Mouse (Mus musculus) midbrain, embryonic 13.5 days (tissue): Measurements from ENCODE around the gene Tm7sf2. TPM values are rescaled to one million over a fixed set of nuclear protein-coding genes. Genes with fewer than 3 reads are reported as not detected.

Experiments
- ATAC-seq: fragments of 200-750 bp; cut with Nextera tagmentation; 2 replicates; pipeline ENCODE4 v1.8.0; 2017; ENCODE audit warnings: mild to moderate bottlenecking, moderate TSS enrichment, moderate library complexity
- H3K27ac ChIP-seq: fragments of 300-500 bp; sonication (generic); 2 replicates; pipeline ENCODE4 v1.5.1; 2015; ENCODE audit warnings: inconsistent platforms, mild to moderate bottlenecking, moderate library complexity
- H3K27me3 ChIP-seq: fragments of 300-500 bp; sonication (generic); 2 replicates; pipeline ENCODE4 v1.6.1; 2015; ENCODE audit warnings: mild to moderate bottlenecking, inconsistent platforms
- H3K36me3 ChIP-seq: fragments of 300-500 bp; sonication (generic); 2 replicates; pipeline ENCODE4 v1.6.1; 2015; ENCODE audit warnings: mild to moderate bottlenecking, inconsistent platforms
- H3K4me1 ChIP-seq: fragments of 300-500 bp; sonication (generic); replicated peaks from 2 replicates; pipeline ENCODE4 v1.6.1; 2015; ENCODE audit warnings: inconsistent platforms
- H3K4me2 ChIP-seq: fragments of 300-500 bp; sonication (generic); replicated peaks from 2 replicates; pipeline ENCODE4 v1.6.1; 2015; ENCODE audit warnings: moderate library complexity, mild to moderate bottlenecking, inconsistent platforms
- H3K4me3 ChIP-seq: fragments of 300-500 bp; sonication (generic); replicated peaks from 2 replicates; pipeline ENCODE4 v1.5.1; 2015; ENCODE audit warnings: mild to moderate bottlenecking, inconsistent platforms
- H3K9ac ChIP-seq: fragments of 300-500 bp; sonication (generic); replicated peaks from 2 replicates; pipeline ENCODE4 v1.6.1; 2015; ENCODE audit warnings: mild to moderate bottlenecking, inconsistent platforms
- H3K9me3 ChIP-seq: fragments of 300-500 bp; sonication (generic); 2 replicates; pipeline ENCODE4 v1.6.1; 2016; ENCODE audit warnings: mild to moderate bottlenecking, inconsistent platforms
- WGBS: fragments of 180-500 bp; shearing (Covaris S2); methylation state at CpG from one replicate; pipeline ENCODE4 v1.1.7; 2015; 5-methylcytosine and 5-hydroxymethylcytosine counted together
- polyA plus RNA-seq: library from polyadenylated mRNA; unstranded; fragments of >200 nt; fragmentation: Nextera tagmentation; extraction: Ambion mirVana; gene quantifications from 2 replicates; pipeline ENCODE4 v1.2.1, GENCODE M21; 2015

Tm7sf2 gene
- 44.1 and 45.9 TPM in 2 replicates for polyA plus RNA-seq

DNA sequence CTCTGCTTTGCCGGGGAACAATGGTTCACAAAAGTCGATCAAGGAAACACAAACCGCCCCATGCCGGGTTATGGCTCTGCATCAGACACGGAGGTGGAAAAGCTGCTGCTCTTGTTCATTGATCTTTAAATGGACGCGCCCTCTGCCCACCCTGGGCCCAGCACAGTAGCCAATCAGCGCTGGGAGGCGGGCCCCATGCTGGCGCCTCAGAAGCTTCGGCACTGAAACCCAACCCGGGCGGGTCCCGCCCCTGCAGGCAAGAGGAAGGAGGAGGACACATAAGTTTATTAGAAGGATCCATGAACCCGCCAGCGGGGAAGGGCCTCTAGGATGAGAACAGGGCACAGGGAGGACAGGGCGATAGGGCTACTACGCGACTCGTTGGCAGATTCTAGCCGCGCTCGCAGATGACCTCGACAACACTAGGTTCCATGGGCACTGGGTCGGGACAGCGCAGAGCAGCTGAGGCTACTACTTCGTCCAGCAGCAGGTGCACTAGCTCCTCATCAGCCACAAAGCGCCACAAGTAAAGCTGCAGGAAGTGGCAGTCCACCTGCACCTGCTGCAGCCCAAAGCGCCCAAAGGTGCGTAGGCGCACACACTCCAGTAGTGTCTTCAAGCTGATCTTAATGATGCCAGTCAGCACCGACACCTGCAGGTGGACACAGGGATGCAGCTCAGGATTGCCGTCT lies at the start of gene Tm7sf2:
Gene Tm7sf2 (minus strand): TSS at position 650 of the 692 bp plus-strand sequence.
- Histone ChIP-seq H3K9me3 (no peaks in the 10 kb centered on the region), H3K36me3 (peaks cover 33% of the 10 kb centered on the region), H3K4me1 (peaks cover 41% of the 10 kb centered on the region), H3K4me3 (peak within 1 kb of the TSS; percentile 62), H3K27ac (peak within 1 kb of the TSS; percentile 93), H3K9ac (peak within 1 kb of the TSS; percentile 84), H3K4me2 (peak within 1 kb of the TSS; percentile 93), H3K27me3 (no peaks in the 10 kb centered on the region)
- 8% methylated on average over 33 of the region's 33 CpGs for WGBS
- peak; percentile 92 for ATAC-seq

DNA sequence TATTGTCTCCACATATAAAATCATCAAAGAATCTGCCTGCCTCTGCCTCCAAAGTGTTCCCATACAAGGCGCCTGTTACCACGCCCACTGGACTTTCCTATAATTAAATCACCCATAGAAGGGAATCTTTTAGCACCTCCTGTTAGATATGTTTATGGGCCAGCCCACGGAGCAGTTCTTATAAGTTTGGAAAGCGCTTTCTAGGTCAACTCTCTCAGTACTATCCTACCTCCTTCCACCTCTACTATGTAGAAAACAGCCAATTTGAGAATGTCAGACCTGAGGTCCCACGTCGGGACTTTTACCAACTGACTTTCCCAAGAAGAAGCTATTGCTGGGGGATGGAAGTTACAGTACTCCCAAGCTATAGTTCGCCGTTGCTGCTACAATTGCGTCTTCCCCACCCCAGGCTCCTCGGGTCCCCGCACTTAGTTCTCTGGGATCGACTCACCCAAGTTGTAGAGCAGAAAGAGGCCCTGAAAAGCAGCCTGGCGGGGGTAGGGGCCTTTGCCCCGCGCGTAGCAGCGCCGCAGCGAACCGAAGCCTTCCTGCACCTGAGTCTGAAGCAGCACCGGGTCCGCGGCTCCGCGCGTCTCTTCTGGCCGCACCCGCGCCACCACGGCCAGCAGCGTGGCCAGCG lies 49.3 kb upstream of the Tm7sf2 start:
- WGBS = 5% methylated on average over 32 of the region's 32 CpGs
- Histone ChIP-seq H3K27ac (peak overlapping the region; percentile 93), H3K36me3 (peaks cover 47% of the 10 kb centered on the region), H3K27me3 (no peaks in the 10 kb centered on the region), H3K4me2 (peak overlapping the region; percentile 89), H3K4me3 (peak overlapping the region; percentile 85), H3K4me1 (peaks cover 32% of the 10 kb centered on the region), H3K9me3 (no peaks in the 10 kb centered on the region), H3K9ac (peak overlapping the region; percentile 92)
- ATAC-seq = no peak

DNA sequence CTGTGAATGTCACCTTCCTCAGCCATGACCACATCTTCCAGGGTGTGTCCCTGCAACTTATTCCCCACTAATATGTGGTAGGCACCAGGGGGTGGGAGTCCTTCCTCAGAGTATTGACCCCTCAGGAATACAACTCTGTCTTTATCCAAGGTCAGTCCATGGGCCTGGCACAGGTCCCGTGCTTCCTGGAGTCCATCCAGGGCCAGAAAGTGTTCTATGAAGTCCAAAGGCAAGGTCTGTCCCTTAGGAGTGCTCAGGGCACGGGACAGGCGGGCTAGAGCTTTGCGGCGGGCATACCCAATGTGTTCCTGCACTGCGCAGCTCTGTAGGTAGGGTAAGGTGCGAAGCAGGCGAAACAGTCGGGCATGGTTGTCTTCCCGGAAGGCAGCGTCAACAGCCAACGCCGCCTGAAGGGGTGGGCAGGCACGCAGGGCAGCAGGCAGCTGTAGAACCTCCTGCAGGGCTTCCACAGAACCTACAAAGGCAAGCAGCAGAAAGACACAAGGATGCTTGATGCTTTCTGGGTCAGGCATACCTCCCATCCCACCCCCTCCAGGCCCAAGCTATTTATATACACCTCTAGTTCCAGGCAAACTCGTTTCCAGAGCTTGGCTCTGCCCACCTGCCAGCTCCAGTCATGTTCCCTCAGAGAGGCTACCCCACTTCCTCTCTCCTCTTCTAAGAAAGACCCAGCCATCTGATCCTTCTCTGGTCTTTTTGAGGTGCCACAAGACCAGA lies 48.1 kb upstream of the Tm7sf2 start:
- Histone ChIP-seq H3K27ac (no peak overlapping the region), H3K9me3 (no peaks in the 10 kb centered on the region), H3K9ac (peak overlapping the region; percentile 53), H3K27me3 (no peaks in the 10 kb centered on the region), H3K4me3 (peak overlapping the region; percentile 85), H3K4me2 (peak overlapping the region; percentile 89; the same call in 1 of the 2 replicates), H3K36me3 (peaks cover 47% of the 10 kb centered on the region), H3K4me1 (peaks cover 32% of the 10 kb centered on the region)
- no peak for ATAC-seq
- WGBS = 92% methylated on average over 15 of the region's 15 CpGs

DNA sequence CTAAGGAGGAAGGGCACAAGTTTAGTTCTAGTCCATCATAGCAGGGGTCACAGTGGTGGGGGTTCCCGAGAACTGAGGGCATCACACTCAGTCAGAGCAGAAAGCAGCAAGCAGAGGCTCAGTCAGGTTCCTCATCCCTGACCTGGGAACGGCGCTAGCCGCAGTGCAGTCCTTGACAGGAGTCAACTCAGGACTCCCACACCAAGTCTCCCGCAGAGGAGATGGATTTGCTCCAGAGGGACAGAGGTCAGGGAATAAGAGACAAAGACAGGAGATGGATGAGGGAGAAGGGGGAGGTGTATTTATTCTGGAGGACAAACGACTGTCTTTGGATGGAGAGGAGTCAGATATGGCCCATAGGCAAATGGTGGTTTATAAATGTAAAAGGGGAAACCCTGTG lies 44.9 kb upstream of the Tm7sf2 start:
- Histone ChIP-seq H3K27me3 (no peaks in the 10 kb centered on the region), H3K4me2 (no peak overlapping the region), H3K9ac (no peak overlapping the region), H3K36me3 (peaks cover 42% of the 10 kb centered on the region), H3K27ac (no peak overlapping the region), H3K9me3 (no peaks in the 10 kb centered on the region), H3K4me3 (no peak overlapping the region), H3K4me1 (peaks cover 17% of the 10 kb centered on the region)
- 73% methylated on average over 6 of the region's 6 CpGs for WGBS
- no peak for ATAC-seq

DNA sequence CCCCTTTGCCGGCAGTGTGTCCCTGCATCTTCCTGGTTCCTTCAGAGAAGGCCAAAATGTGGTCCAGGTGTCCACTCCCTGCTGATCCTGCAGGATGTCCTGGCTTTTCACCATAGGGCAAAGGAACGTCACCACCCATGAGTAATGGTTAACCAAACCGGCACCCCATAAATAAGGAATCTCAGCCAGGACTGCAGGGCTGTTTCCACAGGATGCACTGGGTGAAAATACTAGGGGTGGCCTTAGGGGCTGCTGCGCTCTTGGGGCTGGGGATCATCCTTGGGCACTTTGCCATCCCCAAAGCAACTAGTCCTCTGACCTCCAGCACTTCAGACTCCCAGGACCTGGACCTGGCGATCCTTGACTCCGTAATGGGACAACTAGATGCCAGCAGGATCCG lies 37.4 kb upstream of the Tm7sf2 start, which contains the start of gene Naaladl1:
Gene Naaladl1 (plus strand): TSS at position 197 of the 400 bp plus-strand sequence.
- ATAC-seq = no peak
- no peak within 1 kb of the TSS for H3K4me2 ChIP-seq
- no peak within 1 kb of the TSS for H3K4me3 ChIP-seq
- H3K27me3 ChIP-seq = no peaks in the 10 kb centered on the region
- 0 out of 2 replicates have a peak within 1 kb of the TSS, but pooled peaks have one; percentile 1 for H3K9ac ChIP-seq
- no peaks in the 10 kb centered on the region for H3K9me3 ChIP-seq
- no peaks in the 10 kb centered on the region for H3K36me3 ChIP-seq
- H3K27ac ChIP-seq = no peak within 1 kb of the TSS
- WGBS = 89% methylated on average over 7 of the region's 7 CpGs
- H3K4me1 ChIP-seq = no peaks in the 10 kb centered on the region

DNA sequence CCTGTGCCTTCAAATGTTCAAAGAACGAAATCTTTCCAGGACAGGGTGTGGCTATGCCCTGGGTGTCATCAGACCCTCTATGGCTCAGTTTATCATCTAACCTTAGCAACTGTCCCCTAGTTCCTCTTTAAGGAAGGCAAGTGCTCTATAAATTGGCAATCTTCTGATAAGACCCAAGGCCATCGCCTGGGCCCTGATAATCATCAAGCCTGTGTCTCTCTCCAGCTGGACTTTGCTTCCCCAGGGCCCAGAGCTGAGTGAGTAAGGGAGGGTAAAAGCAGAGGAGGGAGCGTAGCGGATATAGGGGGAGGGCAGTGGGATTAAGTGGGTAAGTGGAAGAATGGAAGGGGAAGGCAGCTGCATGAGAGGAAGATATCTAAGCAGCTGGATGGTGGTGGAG lies 36.3 kb upstream of the Tm7sf2 start:
- H3K4me1 ChIP-seq = no peaks in the 10 kb centered on the region
- 75% methylated on average over 4 of the region's 4 CpGs for WGBS
- no peaks in the 10 kb centered on the region for H3K9me3 ChIP-seq
- no peak overlapping the region for H3K4me2 ChIP-seq
- H3K4me3 ChIP-seq = no peak overlapping the region
- no peak overlapping the region for H3K27ac ChIP-seq
- no peak for ATAC-seq
- 0 out of 2 replicates have a peak overlapping the region, but pooled peaks have one; percentile 1 for H3K9ac ChIP-seq
- no peaks in the 10 kb centered on the region for H3K36me3 ChIP-seq
- H3K27me3 ChIP-seq = no peaks in the 10 kb centered on the region

DNA sequence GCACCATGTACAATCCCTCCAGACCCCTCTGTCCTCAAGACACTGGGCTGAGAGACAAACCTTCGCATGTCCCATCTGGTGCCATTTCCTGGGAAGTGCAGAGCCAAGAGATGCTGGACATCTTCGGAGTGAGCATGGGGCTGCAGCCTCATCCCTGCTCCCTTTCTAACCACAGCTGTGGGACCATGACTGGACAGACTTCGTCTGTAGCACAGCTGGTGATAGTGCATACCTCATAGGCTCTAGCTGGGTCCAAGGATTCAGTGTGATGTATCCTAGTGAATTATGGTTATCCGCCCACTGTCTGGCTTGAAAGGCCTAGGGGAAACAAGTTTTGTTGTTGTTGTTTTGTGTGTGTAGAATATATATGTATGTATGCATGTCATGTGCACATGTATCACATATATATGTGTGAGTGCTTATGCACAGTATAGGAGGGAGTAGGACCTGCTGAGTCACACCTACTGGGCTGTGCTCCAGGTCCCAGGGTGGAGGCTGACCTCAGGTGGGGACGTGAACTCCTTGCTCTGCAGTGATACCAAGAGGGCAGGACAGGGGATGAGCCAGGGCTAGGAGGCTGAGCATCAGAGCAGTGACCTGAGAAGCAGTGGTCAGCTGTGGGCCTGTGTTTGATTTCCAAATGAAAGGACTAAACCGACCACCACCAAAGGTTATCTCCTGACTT lies 34.1 kb upstream of the Tm7sf2 start:
- Histone ChIP-seq H3K4me3 (no peak overlapping the region), H3K4me2 (no peak overlapping the region), H3K9me3 (no peaks in the 10 kb centered on the region), H3K36me3 (no peaks in the 10 kb centered on the region; the same call in 1 of the 2 replicates), H3K27me3 (no peaks in the 10 kb centered on the region), H3K9ac (no peak overlapping the region), H3K4me1 (no peaks in the 10 kb centered on the region), H3K27ac (no peak overlapping the region)
- 81% methylated on average over 6 of the region's 6 CpGs for WGBS
- no peak for ATAC-seq

DNA sequence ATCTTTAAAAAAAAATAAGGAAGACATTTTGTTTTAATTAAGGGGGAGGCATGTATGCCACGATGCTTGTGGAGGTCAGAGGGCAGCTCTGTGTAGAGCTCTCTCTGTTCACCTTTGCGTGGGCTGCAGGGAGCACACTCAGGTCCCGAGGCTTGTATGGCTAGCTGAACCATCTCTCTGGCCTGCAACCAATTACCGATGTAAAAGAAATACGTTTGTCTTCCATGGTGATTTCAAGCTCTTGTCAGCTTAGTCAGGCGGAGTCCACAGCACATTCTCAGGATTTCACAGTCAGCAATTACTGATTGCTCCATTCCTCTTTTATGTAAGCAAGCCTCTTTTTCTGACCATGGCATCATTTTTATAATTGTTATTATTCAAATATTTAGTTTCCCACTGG lies 33.0 kb upstream of the Tm7sf2 start:
- no peaks in the 10 kb centered on the region for H3K9me3 ChIP-seq
- no peak overlapping the region for H3K27ac ChIP-seq
- ATAC-seq = no peak
- no peak overlapping the region for H3K4me3 ChIP-seq
- no peak overlapping the region for H3K4me2 ChIP-seq
- no peak overlapping the region for H3K9ac ChIP-seq
- H3K27me3 ChIP-seq = no peaks in the 10 kb centered on the region
- no peaks in the 10 kb centered on the region; the same call in 1 of the 2 replicates for H3K36me3 ChIP-seq
- 73% methylated on average over 6 of the region's 6 CpGs for WGBS
- no peaks in the 10 kb centered on the region for H3K4me1 ChIP-seq

DNA sequence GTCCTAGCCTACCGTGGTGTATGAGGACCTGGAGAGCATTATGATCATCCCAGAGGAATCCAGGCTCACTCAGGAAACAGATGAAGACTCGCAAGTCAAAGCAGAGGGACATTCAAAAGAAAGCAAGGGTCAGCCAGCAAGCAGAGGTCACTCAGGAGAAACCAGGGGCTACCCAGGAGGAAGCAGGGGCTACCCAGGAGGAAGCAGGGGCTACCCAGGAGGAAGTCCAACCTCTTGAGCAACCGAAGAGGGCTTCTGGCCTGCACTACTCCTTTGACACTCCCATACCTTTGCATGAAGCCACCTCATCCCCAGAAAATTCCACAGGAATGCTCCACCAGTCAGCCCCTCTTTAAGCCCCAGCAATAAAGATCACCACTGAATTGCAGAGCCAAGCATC lies 29.7 kb upstream of the Tm7sf2 start:
- 92% methylated on average over 3 of the region's 3 CpGs for WGBS
- no peaks in the 10 kb centered on the region for H3K9me3 ChIP-seq
- no peak overlapping the region for H3K4me3 ChIP-seq
- no peaks in the 10 kb centered on the region for H3K4me1 ChIP-seq
- no peak overlapping the region for H3K9ac ChIP-seq
- H3K4me2 ChIP-seq = no peak overlapping the region
- peaks cover 5% of the 10 kb centered on the region for H3K36me3 ChIP-seq
- H3K27me3 ChIP-seq = no peaks in the 10 kb centered on the region
- no peak for ATAC-seq
- H3K27ac ChIP-seq = no peak overlapping the region

DNA sequence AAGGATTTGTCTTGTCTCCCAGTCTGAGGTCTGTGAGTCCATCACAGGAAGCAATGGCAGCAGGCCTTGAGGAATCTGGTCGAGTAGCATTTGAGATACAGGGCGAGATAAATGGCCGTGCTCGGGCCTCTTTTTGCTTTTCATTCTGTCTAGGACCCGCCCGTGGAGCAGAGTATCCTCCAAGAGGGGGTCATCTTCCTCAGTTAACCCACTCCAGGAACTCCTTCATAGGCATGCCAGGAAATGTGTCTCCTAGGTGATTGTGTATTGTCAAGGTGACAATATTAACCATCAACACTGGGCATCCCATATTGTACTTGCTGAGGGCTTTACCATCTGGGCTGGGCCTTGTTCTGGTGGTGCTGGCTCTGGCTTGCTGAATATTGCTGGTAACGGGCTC lies 25.9 kb upstream of the Tm7sf2 start, which contains the start of gene AC131692.1:
Gene AC131692.1 (plus strand): TSS at position 301 of the 400 bp plus-strand sequence.
- Histone ChIP-seq H3K36me3 (peaks cover 24% of the 10 kb centered on the region), H3K4me1 (no peaks in the 10 kb centered on the region), H3K27ac (no peak within 1 kb of the TSS), H3K27me3 (no peaks in the 10 kb centered on the region), H3K9ac (no peak within 1 kb of the TSS), H3K4me2 (no peak within 1 kb of the TSS), H3K4me3 (no peak within 1 kb of the TSS), H3K9me3 (no peaks in the 10 kb centered on the region)
- WGBS = 96% methylated on average over 7 of the region's 7 CpGs
- ATAC-seq = no peak

DNA sequence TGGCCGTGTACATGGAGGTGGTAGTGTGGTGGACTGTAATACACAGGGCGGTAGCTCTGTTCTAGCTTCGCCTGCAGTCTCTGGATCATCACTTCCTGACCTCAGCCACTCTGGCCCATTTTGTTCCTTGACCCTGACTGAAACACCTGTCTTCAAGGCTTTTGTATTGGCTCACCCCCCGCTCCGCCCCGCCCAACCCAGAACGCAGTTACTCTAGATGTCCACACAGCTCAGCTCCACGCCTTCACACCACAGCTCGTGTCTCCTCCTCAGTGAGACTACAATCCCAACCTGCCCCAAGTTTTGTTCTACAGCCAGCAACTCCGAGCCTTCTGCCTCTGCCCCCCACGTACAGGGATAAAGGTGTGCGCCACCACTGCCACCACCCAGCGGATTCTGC lies 20.7 kb upstream of the Tm7sf2 start:
- peaks cover 18% of the 10 kb centered on the region for H3K4me1 ChIP-seq
- H3K9ac ChIP-seq = no peak overlapping the region
- no peak overlapping the region for H3K27ac ChIP-seq
- no peak overlapping the region for H3K4me2 ChIP-seq
- WGBS = 95% methylated on average over 13 of the region's 13 CpGs
- no peaks in the 10 kb centered on the region for H3K9me3 ChIP-seq
- no peaks in the 10 kb centered on the region for H3K27me3 ChIP-seq
- H3K4me3 ChIP-seq = no peak overlapping the region
- H3K36me3 ChIP-seq = peaks cover 19% of the 10 kb centered on the region
- ATAC-seq = no peak
